Mouse (Mus musculus) monocyte, adult 5-6 weeks (primary cell): ENCODE measurements around the gene 2010109A12Rik. TPM values are rescaled to one million over a fixed set of nuclear protein-coding genes. Genes with fewer than 3 reads are reported as not detected.

Experiments
- ATAC-seq: fragments of 153-309, 156-312 bp; replicated peaks from 2 replicates; pipeline ENCODE4 v1.8.0; 2017; ENCODE audit warnings: mild to moderate bottlenecking; ENCODE audit not compliant: low TSS enrichment, insufficient number of reproducible peaks, severe bottlenecking, poor library complexity, low FRiP score
- total RNA-seq: library from RNA; stranded (forward); fragments of 200-1000, 200-491, 200-594 nt; gene quantifications from 3 replicates; pipeline ENCODE4 v1.2.3, GENCODE M21; 2017

2010109A12Rik gene
- 0.96 to 4.9 TPM (median 2.6 TPM) in 3 replicates for total RNA-seq

DNA sequence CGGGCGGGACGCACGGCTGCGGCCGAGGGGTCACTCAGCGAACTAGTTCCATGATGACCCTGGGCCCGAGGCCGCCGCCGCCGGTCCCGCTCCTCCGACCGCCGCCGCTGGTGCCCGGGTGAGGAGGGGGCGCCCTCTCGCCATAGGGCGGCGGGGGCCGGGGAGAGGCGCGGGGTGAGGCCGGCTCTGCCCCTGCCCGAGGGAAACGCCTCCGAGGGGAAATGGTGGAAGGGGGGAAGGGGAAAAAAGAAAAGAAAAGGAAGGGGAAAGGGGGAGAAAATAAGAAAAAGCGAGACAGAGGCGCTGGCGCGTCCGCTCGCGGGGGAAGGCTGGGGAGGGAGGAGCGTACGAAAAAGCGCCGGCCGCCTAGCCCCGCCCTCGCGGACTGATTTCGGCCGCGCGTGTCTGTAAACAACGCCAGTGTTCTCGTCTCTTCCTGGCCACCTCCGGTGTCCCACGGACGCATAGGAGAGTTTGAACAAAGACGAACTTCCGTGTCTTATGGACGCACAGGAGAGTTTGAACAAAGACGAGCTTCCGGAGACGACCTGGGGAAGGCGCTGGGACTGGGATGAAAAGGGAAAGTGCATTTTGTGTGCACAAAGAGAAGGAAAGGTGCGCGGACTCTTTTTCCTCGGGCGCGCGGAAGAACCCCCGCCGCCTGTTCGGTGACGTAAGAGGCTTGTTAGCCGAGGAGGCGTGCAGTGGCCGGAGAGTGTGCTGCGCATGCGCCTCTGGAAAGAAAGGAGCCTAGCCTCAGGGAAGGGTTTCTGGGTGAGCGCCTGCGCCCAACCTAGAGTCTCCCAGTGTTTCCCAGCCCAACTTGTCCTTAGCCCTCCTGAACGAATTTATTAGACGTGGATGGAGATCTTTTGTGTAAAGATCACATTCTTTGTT, at the start of gene 2010109A12Rik, which contains the start of gene Ccni:
Gene 2010109A12Rik, plus strand, starts transcription at position 410 of the 897 bp plus-strand sequence.
Gene Ccni, minus strand, starts transcription at position 387 of the 897 bp plus-strand sequence.
- peak; percentile 87 for ATAC-seq

DNA sequence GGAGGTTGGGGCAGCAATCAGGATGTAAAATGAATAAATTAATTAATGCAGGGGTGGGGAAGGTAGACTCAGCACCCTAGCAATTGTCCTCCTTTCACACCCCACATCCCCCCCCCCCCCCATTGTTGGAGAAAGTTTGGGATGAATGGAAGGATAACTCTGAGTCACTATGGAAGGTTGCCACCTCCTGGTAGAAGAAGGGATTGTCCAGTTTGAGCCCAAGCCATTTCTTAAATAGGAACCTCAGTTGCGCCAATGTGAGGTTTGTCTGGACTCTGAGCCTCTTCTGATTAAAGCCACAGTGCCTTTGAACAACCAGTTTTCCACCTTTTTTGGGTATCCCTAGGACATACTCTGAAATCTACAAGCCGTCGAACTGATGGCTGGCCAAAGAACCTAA, 42.8 kb upstream of the 2010109A12Rik start:
- ATAC-seq, result no peak

DNA sequence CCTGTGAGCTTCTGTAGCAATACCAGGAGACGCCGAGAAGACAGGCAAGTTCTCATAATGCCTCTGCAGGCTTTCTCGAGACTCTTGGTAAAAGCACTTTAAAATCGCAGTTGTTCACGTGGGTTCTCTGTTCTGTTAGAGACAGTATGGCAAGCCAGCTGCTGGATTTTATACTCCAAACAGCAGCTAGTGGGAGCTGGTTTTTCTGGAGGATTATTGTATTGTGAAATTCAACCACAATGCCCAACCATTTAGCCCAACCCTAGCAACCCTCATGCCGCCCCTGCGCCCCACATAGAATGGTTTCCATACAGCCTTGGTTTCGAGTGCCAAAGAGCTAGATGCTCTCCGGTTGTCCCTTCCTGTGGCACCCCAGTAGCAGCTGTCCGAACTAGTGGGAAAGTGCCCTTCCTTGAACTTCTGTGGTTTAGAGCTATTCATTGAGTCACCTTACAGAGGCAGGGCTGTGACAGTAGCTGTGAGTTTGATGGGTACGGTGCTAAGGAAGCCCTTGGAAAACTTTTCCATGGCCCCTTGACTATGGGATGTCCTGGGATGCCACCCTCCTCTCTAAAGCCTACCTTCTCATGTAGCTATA, 38.3 kb upstream of the 2010109A12Rik start:
- no peak for ATAC-seq

DNA sequence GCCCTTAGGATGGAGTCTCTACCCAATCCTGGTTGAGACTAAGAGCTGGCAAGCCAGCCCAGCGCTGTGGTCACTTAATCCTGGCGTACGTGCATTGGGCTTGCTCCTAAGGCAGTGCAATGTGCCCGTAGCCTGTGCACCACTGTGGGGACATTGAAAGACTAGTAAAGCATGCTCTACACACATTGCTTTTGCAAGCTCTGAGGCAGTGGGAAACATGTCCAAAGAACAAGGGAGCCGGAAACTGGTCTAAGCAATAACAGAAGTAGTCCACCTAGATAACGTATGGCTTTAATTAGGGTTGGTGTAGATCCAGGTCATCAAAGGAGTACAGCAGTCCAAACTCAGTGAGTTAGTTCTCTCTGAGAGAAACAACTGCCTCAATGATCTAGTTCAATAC, 37.7 kb upstream of the 2010109A12Rik start:
- no peak for ATAC-seq

DNA sequence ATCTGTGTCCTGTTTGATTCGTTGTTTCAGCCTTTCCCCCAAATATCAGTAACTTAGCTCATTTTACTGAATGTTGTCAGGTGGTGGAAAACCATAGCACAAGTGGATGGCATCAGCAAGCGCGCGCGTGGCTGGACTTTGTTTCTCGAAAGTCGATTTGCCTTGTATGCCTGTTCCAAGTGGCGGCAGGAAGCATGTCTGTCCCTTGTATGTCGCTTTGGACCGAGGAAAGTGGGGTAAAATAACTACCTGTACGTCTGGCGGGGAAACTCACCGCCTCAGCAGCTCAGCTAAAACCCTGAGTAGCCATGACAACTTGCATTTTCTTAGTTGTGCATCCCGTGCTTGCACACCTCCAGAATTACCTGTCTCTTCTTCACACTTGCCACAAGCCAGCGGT, 34.9 kb upstream of the 2010109A12Rik start:
- ATAC-seq, result no peak

DNA sequence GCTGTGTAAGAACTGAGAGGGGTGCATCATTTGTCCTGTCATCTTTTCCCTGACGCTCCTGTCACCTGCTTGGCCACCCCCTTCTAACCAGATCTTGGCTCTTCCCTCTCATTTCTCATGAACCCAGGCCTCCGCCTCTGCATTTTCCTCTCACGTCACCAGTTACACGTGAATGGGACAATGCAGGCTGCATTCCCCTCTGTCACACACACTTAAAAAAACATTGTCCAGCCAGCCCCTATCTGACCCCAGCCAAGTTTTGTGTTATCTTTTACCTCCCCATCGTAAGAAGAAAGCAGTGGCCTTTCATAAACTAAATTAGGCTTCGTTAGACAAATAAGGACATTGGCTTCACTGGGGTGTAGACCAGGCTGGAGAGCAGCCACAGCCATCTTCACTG, 33.8 kb upstream of the 2010109A12Rik start:
- no peak for ATAC-seq

DNA sequence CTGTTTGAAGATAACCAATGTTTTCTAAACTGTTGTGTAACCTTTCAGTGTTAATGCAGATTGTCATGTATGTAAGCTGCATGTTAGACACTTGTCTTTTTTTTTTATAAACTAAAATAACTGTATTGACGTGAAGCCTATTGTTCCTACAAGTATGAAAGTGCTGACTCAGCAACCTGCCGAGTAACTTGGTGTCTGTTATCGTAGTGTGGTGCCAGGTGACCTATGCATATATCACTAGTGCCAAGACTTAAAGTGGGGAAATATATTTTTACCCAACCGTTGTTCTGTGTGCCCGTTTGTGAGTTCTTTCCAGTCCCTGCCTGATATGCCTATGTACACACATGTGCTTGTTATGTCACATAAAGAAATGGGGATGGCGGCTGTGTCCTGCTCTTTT, 31.6 kb upstream of the 2010109A12Rik start:
- ATAC-seq, result no peak

DNA sequence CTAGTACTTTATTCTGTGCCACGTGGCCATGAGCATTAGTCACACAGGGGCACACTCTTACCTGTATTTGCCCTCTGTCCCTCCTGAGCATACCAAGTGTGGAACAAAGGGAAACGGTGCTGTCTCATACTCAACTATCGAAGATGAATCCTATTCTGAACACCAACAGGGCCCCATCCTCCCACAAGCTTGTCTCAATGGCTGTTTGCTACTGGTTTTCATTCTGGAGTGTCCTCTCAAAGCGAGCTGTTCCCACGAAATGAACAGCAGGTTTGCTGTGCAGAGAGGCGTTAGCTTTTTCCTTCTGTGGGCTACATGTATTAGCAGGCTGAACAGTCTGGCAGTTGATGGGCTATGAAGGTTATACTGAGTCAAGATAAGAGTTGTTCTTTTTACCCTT, 27.7 kb upstream of the 2010109A12Rik start:
- ATAC-seq, result no peak

DNA sequence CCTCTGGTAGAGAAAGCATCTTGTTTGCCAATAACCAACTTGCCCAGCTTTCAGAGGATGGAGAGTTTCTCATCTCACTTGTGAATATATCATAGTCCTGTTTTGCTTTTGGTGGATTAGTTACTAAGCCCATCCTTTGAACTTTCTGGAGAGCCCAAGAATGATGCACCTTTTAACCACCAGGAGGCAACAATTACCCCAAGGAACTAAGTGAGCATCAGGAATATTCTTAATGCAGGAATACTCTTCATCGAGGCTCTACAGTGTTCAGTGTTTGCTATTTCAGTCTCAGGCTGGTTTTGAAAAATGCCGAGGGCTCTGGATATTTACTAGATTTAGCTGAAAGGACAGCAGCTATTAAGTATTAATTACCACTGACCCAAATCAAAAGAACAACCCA, 26.1 kb upstream of the 2010109A12Rik start:
- ATAC-seq, result no peak

DNA sequence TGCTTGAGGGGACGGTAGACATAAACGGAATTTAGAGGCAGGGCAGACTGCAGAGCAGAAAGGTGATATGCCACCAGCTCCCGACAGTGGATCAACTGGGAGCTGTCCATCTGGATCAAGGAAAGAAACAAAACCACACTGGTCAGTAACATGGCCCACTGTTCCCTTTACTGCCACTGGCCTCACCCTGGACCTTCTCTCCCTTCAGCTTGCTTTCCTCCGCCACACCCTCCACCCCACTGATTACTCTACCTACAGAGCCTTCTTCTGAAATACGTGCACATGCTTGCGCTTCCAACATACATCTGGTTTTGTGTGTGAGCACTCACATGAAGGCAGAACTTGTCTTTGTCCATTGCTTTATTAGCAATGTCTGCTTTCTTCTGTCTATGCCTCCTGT, 23.0 kb upstream of the 2010109A12Rik start:
- ATAC-seq, result no peak

DNA sequence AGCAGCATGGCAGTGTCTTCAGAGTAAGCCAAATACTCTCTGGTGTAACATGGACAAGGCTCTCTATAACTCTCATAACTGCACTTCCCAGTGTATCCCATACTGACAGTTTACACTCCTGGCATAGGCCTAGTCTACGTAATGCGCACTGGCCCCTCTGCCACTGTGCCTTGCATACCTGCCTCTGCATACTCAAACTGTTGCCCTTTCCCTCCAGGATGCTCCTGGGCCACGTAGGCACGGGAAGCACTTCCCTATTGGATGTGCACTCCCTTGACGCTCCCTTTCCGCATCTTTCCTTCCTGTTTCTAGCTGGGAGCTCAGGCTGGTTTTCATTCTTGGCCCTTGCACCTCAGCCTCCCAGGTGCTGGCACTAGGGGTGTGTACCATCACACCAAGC, 21.8 kb upstream of the 2010109A12Rik start:
- ATAC-seq, result no peak

DNA sequence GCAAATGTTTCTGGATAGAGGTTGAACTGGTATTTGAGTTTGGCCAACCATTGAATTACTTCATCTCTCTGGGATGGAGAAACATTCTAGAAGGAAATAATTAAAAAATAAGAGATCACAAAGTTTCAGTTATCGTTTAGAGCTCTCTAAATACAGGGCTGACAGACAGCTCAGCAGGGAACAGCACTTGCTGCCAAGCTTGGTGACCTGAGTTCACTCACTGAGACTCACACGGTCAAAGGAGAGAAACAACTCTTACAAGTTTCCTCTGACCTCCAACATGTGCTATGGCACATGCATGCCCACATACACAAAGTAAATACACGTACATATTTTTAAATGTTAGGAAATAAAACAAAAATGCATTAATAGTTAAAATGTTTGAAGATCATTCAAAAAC, 16.7 kb upstream of the 2010109A12Rik start:
- no peak for ATAC-seq

DNA sequence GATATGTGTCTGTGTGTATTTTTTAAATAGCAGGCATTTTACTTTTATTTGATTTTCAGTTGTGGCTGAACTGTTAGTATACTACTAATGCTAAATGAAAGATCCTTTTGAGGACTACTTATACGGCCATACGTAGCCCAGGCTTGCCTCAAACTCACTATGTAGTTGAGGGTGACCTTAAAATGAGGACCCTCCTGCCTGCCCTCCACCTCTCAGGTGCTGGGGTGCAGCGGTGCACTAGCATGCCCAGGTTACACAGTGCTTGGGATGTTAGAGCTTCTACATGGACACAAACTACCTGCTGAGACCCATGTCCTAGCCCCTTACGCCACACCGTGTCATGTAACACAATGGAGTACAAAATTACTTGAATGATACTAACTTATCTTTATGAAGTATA, 15.9 kb upstream of the 2010109A12Rik start:
- ATAC-seq, result no peak

DNA sequence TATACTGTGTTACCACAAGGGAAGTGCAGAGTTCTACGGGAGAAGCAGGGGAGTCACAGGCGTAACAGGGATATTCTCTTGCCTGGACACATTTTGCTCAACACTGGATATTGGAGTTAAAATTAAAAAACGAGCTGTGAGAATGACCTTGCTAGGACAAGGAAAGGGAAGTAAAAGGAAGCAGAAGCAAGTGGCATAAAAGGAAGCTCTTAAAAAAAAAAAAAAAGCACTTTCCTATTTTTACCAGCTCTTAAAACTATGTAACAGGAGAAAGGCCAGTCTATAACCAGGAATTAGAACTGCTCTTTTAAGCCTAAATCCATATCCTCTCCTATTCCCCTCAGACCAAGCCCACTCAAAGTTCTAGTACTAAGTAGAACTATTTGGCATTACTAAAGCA, 8.1 kb upstream of the 2010109A12Rik start:
- ATAC-seq, result no peak

DNA sequence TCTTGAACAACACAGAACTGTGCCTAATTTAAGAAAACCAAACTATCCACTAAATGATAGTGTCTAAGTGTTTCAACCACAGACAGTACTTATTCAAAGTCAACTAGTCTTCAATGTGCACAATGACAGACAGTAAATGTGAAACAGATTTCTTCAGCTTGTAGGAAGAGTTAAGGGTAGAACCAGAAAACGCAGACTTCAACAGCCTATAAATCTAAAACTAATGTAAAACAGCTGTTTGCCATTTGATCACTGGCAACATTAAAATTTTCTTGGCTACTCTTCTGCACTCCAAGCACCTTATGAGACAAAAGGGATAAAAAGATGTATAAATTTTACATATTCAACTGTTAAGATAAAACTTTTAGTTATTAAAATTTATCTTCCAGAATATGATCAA, 5.1 kb upstream of the 2010109A12Rik start:
- no peak for ATAC-seq

DNA sequence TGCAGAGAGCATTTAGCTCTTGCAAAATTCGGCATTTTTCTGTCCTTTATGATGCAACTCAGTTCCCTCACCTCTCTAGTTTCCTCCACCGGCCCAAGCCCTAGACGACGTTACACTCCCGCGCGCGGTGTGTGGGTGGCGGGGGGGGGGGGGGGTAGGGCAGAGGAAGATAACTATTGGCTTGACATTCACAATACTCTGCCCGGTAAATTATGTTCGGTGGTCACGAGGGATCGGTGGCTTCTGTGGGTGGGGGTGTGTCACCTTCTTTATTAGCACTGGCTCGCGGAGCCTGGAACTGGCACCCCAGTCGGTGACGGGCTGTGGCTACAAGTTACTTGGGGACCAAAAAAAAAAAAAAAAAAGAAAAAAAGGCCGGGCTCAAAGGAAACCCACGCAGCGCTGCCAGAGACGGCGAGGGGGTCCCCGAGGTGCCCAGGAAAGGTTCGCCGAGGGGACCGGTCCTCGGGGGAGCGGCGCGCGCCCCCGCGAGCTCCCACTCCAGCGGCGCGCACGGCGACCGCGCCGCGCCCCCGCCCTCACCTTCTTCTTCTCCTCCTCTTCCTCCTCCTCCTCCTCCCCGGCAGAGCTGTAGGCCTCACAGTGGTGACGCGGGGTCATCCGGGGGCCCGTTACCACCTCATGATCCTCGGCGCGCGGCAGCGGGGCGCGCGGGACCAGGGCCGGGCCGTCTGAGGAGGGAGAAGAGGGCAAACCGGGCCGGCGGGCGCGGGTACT, 778 bp upstream of the 2010109A12Rik start:
- ATAC-seq, result peak; percentile 59

DNA sequence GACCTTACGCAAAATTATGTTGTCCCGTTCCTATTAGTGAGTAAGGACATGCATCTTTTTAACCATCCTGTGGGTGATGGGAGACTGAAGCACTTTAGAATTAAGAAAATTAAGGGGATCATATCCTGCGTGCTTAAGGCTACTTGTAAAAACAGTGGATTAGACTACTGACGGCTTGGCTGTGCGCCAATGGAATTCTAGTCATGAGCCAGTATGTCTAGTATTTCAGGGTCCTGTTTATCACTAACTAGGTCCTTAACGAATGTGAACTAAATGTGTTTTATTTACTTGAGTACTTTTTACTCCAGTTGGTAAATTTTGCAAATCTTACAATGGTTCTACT, 659 bp downstream of the 2010109A12Rik start:
- ATAC-seq, result 0 out of 2 replicates have a peak, but pooled peaks have one; percentile 1

DNA sequence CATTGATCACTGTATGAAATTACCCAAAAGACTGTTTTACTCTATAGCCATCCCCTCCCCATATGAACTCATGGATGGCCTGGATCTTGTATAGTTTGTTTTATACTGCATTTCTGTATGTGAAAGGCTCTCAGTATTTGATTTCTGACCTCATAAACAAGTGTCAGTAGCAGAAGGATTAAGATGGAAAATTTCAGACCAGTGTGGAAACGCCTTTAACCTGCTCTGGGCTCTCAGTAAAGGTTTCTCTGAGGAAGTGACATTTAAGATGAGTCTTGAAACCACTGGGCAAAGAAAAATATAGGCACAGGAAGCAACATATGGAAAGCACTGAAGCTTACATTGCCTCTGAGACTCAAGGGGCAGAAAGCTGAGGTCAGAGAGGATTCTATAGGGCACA, 1.2 kb downstream of the 2010109A12Rik start:
- no peak for ATAC-seq

DNA sequence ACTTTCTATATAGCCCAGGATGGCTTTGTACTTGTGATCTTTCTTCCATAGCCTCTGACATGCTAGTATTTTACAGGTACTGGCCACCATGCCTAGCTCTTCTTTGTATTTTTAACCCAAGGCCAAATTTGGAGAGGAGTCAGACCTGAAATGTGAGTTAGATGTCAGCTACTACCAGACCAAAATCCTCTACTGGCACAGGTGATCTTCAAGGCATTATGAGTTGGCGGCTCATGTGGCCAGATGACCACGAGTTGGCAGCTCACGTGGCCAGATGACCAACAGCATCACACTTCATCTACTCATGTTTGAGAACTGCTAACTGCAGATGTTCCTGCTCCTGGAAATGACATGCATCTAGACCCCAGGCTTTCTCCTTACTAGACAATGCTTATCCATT, 12.1 kb downstream of the 2010109A12Rik start:
- ATAC-seq, result no peak

DNA sequence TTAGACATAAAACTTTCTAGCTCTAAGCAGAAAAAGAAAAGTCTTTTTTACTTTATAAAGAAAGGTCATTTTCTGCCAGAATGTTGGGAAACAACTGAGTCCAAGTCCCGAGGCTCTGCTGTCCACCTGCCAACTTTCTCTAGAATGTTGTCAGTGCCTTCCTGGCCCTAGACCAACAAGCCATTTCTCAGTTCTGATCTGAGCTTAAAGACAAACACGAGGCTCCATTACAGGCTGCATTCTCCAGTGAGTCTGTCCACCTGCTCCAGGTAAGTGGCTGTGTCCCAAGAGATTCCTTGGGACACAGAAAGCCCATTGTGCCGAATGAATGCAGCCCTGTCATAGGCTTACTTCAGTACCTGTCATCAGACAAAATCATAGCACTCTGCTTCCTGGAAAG, 15.3 kb downstream of the 2010109A12Rik start:
- no peak for ATAC-seq
